Mouse (Mus musculus): Measurements from ENCODE around the gene Rabgef1. TPM values are rescaled to one million over a fixed set of nuclear protein-coding genes. Genes with fewer than 3 reads are reported as not detected.

The Rabgef1 gene
- total RNA-seq, 2 experiments from 2014 or later, result 36.5 to 43.2 TPM

GRCm38 (mm10) chr5:130257303-130257702, 85.7 kb downstream of the Rabgef1 start:
- no peak for DNase-seq (ENCODE audit: low spot score in 2 of 2)

GRCm38 (mm10) chr5:130263454-130263853, 91.9 kb downstream of the Rabgef1 start:
- DNase-seq (ENCODE audit: low spot score in 2 of 2), result no peak

Other genes starting within 250 kb of the Rabgef1 start
- gene Vkorc1l1, start 229.8 kb upstream of the Rabgef1 start, total RNA-seq (2021), result 10 to 100 TPM; 28.0 to 31.6 TPM
- gene Gusb, start 168.7 kb upstream of the Rabgef1 start, total RNA-seq (2021), result 10 to 100 TPM; 61.0 to 61.5 TPM
- 100 to 1,000 TPM; 149 to 165 TPM for gene Asl, start 142.6 kb upstream of the Rabgef1 start, total RNA-seq (2021)
- gene Crcp, start 142.5 kb upstream of the Rabgef1 start, total RNA-seq (2021), result 10 to 100 TPM; 38.9 to 41.3 TPM
- gene Tpst1, start 98.5 kb upstream of the Rabgef1 start, total RNA-seq (2021), result 10 to 100 TPM; 41.7 to 43.8 TPM
- gene Kctd7, start 26.9 kb upstream of the Rabgef1 start, total RNA-seq (2021), result 1 to 10 TPM; 7.8 to 9.4 TPM
- 10 to 100 TPM; 56.0 to 61.9 TPM for gene Tmem248, start 45.3 kb downstream of the Rabgef1 start, total RNA-seq (2021)
- 10 to 100 TPM; 74.2 to 77.0 TPM for gene Sbds, start 83.7 kb downstream of the Rabgef1 start, total RNA-seq (2021)
- gene Tyw1, start 83.8 kb downstream of the Rabgef1 start, total RNA-seq (2021), result 10 to 100 TPM; 25.3 to 25.7 TPM
- 10 to 100 TPM; 46.1 to 47.0 TPM for gene Caln1, start 197.7 kb downstream of the Rabgef1 start, total RNA-seq (2021)
- not detected for gene A330070K13Rik, start 212.8 kb downstream of the Rabgef1 start, total RNA-seq (2021)